Mouse (Mus musculus) CD4-positive, CD25-positive, alpha-beta regulatory T cell, adult 4 months (primary cell): Measurements from ENCODE around the gene Pp2d1. TPM values are rescaled to one million over a fixed set of nuclear protein-coding genes. Genes with fewer than 3 reads are reported as not detected.

ENCODE experiments used
- ATAC-seq: one replicate; pipeline ENCODE4 v1.8.0; 2017
- polyA plus RNA-seq, 2 experiments: library from polyadenylated mRNA; unstranded; fragments of 100-300 nt; shearing (Covaris generic); gene quantifications; one replicate each; pipeline ENCODE4 v1.2.1; 2017

The Pp2d1 gene
- polyA plus RNA-seq, 2 experiments from 2014 or later: 0.60 to 1.2 TPM

- ATAC-seq: peak; percentile 88
Measured at GRCm38 (mm10) chr17:53478858-53479603, 60.2 kb downstream of the Pp2d1 start, which contains the start of gene Rab5a. TSS of gene Rab5a (plus strand) at chr17:53479234.

- ATAC-seq: peak; percentile 4
Measured at GRCm38 (mm10) chr17:53478066-53478857, 61.0 kb downstream of the Pp2d1 start.

GRCm38 (mm10) chr17:53468697-53469096 is 70.6 kb downstream of the Pp2d1 start:
- no peak for ATAC-seq

GRCm38 (mm10) chr17:53465569-53465968 is 73.7 kb downstream of the Pp2d1 start:
- ATAC-seq: peak; percentile 27

GRCm38 (mm10) chr17:53463496-53463840 is 75.8 kb downstream of the Pp2d1 start:
- ATAC-seq: peak; percentile 21

- ATAC-seq: peak; percentile 97
Measured at GRCm38 (mm10) chr17:53462603-53463495, 76.4 kb downstream of the Pp2d1 start, which contains the start of gene Efhb. TSS of gene Efhb (minus strand) at chr17:53463321.

Other genes with a start within 250 kb of the Pp2d1 start
- gene Efhb, start 76.1 kb downstream of the Pp2d1 start, polyA plus RNA-seq: under 1 TPM in 1 of 2 experiments, not detected in 1; 0.12 TPM
- gene Rab5a, start 60.2 kb downstream of the Pp2d1 start, polyA plus RNA-seq: 10 to 100 TPM in 1 of 2 experiments, 1 to 10 TPM in 1; 9.1 to 16.0 TPM
- 10 to 100 TPM; 18.7 to 31.5 TPM for gene Kat2b, start 27.4 kb upstream of the Pp2d1 start, polyA plus RNA-seq
- 1 to 10 TPM; 2.5 to 3.5 TPM for gene Sgo1, start 149.9 kb upstream of the Pp2d1 start, polyA plus RNA-seq